Mouse (Mus musculus) layer of hippocampus, adult 11-12 months (tissue): ENCODE data around the gene Prkd1.
"Not testable (repeated sequence)": the region's sequence is repeated elsewhere in the genome, so short reads cannot be mapped to it uniquely, and the experiment has no call there.

Source experiments
- DNase-seq: peaks from one replicate; pipeline ENCODE4 v3.0.0; 2022; ENCODE audit warnings: low spot score

The Prkd1 gene

GRCm38 (mm10) chr12:50648671-50649541 is at the start of gene Prkd1:
TSS of gene Prkd1 (minus strand) at chr12:50649098.
- peak; percentile 35 for DNase-seq

GRCm38 (mm10) chr12:50697492-50697891 is 48.6 kb upstream of the Prkd1 start:
- DNase-seq: peak; percentile 32

GRCm38 (mm10) chr12:50648176-50648670 is 675 bp downstream of the Prkd1 start:
- DNase-seq: no peak

- DNase-seq: no peak
Observed at GRCm38 (mm10) chr12:50646857-50647256, 2.0 kb downstream of the Prkd1 start.

GRCm38 (mm10) chr12:50642671-50643070 is 6.2 kb downstream of the Prkd1 start:
- no peak for DNase-seq

GRCm38 (mm10) chr12:50640171-50640570 is 8.7 kb downstream of the Prkd1 start:
- no peak for DNase-seq

GRCm38 (mm10) chr12:50634436-50634835 is 14.5 kb downstream of the Prkd1 start:
- no peak for DNase-seq

- DNase-seq: not testable (repeated sequence)
Observed at GRCm38 (mm10) chr12:50626100-50626499, 22.8 kb downstream of the Prkd1 start.

GRCm38 (mm10) chr12:50624175-50624574 is 24.7 kb downstream of the Prkd1 start:
- DNase-seq: no peak

- DNase-seq: no peak
Observed at GRCm38 (mm10) chr12:50615852-50616251, 33.0 kb downstream of the Prkd1 start.

- DNase-seq: no peak
Observed at GRCm38 (mm10) chr12:50614341-50614740, 34.6 kb downstream of the Prkd1 start.

GRCm38 (mm10) chr12:50606703-50607500 is 42.0 kb downstream of the Prkd1 start:
- DNase-seq: no peak

- no peak for DNase-seq
Observed at GRCm38 (mm10) chr12:50599370-50599769, 49.5 kb downstream of the Prkd1 start.

GRCm38 (mm10) chr12:50598053-50598988 is 50.6 kb downstream of the Prkd1 start:
- DNase-seq: peak; percentile 69

- no peak for DNase-seq
Observed at GRCm38 (mm10) chr12:50597467-50597866, 51.4 kb downstream of the Prkd1 start.

GRCm38 (mm10) chr12:50595777-50596176 is 53.1 kb downstream of the Prkd1 start:
- no peak for DNase-seq

GRCm38 (mm10) chr12:50594506-50594905 is 54.4 kb downstream of the Prkd1 start:
- no peak for DNase-seq

GRCm38 (mm10) chr12:50593481-50593880 is 55.4 kb downstream of the Prkd1 start:
- no peak for DNase-seq

GRCm38 (mm10) chr12:50588137-50588761 is 60.6 kb downstream of the Prkd1 start:
- DNase-seq: no peak

GRCm38 (mm10) chr12:50565198-50565597 is 83.7 kb downstream of the Prkd1 start:
- DNase-seq: no peak

- DNase-seq: no peak
Observed at GRCm38 (mm10) chr12:50560536-50560935, 88.4 kb downstream of the Prkd1 start.
